Mouse (Mus musculus) thymus, postnatal 4 days (tissue): Measurements from ENCODE around the gene Zfp143.
"Not testable (repeated sequence)": the region's sequence is repeated elsewhere in the genome, so short reads cannot be mapped to it uniquely, and the experiment has no call there.

Experiments used
- DNase-seq: peaks from one replicate; pipeline ENCODE4 v3.0.0; 2021

Gene Zfp143

DNA sequence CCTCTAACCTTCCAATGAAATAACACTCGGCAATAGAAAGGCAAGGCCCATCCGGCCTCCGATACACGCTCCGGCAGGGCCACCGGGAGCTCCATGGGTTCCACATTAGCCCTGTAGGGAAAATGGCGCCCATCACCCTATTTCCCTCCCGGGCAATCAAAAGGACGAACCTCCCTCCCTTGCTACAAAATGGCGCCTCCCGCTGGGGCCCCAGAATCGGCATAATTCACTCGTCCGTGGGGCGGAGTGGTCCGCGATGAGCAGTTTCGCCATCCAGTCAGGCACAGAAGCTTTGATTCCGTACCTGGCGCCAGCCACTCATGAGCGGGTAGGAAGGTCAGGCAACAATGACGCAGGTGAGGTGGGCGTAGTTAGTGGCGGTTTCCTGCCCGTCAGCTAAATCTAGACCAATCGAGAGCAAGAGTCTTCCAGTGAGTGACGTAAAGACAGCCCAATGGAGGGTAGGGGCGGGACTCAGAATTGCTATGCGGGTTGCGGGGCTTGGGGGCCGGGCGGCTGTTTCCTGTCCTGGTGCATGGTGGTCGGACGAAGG is at the start of gene Zfp143:
TSS of gene Zfp143 (plus strand) at position 19 of the 553 bp plus-strand sequence.
- peak; percentile 99 for DNase-seq

DNA sequence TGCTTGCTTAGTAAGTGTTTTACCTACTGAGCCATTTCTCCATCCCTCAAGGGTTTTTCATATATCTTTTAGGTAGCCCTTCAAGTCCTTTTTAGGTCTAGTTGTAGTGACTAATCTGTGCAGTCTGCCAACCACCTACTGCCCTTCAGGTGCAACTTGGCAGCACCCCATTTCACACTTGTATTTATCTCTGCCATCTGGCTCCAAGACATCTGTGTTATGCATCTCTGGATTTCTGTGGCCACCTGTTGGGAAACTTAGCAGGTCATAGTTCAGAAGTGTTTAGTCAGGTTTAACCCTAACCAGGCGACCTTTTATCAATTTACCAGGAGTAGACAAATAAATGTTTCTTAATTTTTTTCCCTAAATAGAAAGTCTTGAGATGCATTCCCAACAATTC is 49.6 kb upstream of the Zfp143 start:
- no peak for DNase-seq

DNA sequence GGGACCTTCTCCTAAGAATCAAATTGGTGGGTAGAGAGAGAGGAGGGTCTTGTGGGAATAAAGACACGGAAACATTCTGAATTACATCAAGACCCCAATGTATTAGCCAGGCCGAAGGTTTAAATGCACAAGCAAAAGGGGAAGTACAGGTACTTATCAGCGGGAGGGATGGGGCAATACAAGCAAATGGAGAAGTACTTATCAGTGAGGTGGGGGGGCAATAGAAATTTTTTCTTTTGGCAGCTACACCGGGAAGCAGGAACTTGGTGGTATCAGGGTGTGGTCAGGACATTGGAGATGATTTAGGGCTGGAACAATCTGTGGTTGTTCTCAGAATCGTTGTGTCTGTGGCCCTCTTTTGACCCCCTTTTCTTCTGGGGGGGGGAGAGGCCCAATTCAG is 46.7 kb upstream of the Zfp143 start:
- no peak for DNase-seq

DNA sequence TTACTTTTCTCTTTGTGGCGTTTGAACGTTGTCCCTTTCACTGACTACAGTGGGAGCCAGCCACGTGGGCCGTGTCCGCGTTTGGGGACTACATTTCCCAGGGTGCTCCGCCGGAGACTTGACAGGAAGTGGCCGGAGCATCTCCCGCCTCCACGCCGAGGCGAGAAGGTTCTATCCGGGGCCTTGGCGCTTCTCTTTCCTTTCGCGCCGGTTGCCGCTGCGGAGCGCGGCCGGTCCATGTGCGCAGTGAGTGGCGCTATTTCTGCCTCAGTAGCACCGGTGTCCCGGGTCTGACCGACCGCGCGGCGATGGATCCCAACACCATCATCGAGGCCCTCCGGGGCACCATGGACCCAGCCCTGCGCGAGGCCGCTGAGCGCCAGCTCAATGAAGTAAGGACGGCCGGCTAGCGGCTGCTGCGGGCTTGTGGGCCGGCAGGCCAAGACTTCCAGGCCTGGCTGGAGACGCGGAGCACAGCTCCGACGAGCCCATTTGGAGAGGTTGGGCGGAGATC is 42.8 kb upstream of the Zfp143 start, which contains the start of gene Ipo7:
TSS of gene Ipo7 (plus strand) at position 158 of the 514 bp plus-strand sequence.
- DNase-seq, result peak; percentile 92

DNA sequence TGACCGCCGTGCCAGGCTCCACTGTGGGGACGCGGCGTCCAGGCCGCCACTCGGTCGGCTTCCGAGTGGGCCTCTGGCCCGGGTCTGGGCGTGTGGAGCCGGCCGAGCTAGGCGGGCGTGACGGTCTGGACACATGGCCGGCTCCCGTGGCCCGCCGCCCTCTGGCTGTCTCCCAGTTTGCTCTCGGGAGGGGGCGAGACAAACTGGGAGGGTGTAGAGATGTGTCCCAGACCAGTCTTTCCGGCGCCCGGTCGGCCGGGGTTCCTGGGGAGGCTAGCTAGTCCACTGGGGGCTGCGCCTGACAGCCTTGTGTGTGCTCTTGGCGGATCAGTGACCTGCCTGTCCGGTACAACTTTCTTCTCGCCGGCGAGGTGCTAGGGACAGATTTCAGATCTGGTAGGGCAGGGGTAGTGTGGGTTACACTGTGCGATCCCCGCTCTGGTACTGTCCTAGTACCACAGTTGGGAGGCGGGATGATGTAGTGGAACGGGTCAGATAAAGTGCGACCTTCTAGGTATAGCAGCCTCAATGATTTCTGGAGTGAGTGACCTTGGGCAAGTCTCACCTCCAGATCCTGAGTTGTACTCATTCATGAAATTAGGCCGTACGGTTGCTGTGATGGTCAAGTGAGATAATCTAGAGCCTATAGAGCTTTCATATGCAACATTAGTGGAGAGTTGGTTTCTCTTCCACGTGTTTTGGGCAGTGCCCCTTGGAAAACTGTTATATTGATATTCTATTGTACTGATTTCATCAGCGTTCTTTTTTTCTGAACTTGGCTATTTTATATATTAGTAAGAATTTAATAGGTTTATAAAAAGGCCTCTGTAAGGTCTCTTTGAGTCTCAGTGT is 42.2 kb upstream of the Zfp143 start:
- DNase-seq, result peak; percentile 58

DNA sequence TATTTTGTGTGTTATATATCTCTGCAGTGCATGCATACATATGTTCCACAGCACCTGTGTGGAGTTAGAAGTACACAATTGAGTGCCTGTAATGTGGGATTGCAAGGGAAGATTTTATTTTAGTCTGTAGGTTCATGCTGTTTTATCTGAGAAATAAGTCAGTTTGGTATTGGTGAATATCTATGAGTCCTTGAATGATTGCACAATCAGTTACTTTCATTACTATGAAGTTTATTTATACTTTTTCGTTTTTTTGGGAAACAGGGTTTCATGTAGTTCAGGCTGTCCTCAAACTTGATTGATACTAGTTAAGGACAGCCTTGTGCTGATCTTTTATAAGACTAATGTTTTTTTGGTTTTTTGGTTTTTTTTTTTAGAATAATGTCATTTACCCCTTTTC is 37.5 kb upstream of the Zfp143 start:
- no peak for DNase-seq

DNA sequence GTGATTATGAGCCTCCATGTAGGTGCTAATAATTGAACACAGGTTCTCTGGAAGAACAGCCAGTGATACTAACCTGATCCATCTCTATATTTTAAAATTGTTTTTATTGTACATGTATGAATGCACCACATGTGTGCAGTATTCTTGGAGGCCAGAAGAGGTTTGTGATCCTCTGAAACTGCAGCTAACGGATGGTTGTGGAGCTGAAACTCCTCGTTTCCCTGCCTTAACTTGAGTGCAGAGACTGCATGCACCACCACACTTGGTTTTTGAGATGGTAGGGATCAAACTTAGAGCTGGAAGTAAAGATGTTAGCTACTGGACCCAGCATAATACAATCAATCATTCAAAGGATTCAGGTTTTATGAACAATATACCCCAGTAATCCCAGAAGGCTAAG is 34.4 kb upstream of the Zfp143 start:
- no peak for DNase-seq

DNA sequence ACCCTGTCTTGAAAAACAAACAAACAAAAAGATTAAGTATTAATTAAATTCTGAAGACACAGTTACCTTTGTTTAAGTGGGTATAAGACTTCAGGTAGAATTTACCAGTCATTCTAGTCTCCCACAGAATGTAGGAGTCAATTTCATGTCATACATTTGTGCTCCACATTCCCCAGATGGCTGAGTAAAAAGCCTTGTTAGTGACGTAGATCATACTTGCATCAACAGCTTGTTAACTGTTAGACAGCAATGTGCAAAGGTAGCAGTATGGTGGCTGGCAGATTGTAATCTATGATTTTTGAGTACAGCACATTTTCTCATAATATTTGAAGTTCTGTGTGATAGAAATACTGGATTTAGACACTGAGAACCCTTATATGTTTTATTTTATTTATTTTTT is 32.2 kb upstream of the Zfp143 start:
- DNase-seq, result no peak

DNA sequence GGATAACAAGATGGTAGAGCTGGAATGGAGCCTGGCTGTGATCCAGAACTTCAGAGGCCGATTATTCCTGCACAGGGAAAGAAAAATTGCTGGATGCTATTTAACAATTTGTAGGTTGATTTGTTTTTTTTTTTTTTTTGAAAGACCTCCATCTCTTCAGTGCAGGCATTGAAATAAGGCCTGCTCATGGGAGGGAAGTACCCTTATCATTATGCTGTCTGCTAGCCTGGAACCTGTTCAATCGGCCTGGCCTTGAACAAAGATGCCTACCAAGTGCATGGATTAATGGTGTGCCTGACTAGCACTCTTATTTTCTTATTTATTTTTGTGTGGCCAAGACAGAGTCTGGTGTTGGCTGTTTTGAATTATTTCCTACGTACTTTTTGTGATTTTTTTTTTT is 30.7 kb upstream of the Zfp143 start:
- no peak for DNase-seq

DNA sequence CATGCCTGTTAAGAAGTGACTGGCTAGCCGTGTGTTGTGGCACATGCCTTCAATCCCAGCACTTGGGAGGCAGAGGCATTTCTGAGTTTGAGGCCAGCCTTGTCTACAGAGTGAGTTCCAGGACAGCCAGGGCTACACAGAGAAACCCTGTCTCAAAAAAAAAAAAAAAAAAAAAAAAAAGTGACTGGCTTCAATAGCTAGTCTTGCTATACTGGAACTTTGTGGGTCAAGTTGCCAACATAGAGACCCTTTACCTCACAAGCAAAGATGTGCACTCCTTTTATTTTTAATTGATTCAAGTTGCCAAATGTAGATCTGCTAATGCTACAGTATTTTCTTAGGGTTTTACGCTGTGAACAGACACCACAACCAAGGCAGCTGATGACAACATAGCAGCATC is 3.3 kb upstream of the Zfp143 start:
- not testable (repeated sequence) for DNase-seq

DNA sequence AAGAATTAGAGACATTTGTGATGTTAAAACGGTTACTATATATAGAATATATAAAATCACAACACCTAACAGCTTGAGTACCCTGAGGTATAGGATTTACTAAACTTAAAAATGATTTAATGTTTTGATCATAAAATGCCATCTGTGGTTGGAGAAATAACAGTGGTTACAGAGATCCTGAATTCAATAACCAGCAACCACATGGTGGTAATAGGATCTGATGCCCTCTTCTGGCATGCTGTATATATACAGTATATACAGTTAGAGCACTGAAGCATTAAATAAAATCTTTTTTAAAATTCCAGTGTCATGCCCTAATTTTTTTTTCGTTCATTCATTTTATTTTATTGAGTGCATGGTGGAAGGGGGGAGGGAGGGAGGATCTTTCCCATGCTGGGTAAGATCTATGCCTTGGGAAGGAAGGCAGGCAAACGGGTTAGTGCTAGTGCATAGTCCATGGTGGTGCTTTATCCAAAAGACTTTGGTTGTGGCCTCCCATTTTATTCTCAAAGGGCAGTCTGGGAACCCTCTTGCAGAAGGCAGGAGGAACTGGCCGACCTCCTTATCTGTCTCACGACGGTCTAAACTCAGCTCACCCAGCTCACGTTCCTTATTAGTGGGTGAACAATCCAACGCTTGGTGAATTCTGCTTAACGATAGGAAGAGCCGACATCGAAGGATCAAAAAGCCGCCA is 1.8 kb upstream of the Zfp143 start:
- peak; percentile 32 for DNase-seq

DNA sequence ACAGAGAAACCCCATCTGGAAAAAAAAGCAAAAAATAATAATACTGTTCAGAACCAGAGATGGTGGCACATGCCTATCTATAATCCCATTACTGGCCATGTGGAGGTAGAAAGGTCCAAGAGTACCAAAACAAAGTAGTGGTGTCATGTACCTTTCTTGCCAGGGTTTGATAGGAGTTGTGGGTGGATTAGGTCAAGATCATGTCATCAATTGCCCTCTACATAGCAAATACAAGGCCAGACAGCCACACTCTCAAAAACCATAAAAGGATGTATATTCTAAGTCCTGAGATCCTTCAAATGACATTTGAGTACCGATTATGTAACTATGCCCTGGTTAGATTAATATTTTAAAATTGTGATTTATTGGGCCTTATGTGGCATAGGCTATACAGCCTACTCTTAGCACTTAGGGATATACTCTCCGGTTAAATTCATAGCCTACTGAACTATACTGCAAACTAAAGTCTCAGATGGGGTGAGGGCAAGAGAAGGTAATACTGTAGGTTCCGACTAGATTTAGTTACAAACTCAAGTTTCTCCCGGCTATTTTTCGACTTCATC is 830 bp upstream of the Zfp143 start:
- no peak for DNase-seq

DNA sequence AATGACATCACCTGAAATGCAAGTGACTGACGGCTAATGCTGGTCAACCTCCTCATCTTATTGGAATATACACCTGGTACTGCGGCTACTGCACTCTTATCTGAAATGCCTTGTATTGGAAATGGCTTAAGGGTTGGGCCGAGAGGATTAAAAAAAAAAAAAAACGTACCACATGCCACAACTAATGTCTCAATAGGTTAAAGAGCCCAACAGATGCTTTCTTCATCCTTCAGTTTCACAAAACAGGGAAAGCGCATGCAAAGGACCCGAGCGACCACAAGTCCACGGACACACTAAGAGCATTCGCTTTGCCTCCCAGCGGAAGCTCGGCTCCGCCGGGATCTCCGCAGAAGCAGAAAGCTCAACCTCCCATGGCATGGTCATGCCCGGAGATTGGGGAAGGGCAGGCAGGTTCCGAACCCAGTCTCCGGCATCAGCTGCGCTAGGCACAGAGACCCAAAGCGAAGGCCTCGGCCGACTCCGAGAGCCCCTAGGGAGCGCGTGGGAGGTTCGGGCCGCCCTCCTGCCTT is 283 bp upstream of the Zfp143 start:
- DNase-seq, result no peak

DNA sequence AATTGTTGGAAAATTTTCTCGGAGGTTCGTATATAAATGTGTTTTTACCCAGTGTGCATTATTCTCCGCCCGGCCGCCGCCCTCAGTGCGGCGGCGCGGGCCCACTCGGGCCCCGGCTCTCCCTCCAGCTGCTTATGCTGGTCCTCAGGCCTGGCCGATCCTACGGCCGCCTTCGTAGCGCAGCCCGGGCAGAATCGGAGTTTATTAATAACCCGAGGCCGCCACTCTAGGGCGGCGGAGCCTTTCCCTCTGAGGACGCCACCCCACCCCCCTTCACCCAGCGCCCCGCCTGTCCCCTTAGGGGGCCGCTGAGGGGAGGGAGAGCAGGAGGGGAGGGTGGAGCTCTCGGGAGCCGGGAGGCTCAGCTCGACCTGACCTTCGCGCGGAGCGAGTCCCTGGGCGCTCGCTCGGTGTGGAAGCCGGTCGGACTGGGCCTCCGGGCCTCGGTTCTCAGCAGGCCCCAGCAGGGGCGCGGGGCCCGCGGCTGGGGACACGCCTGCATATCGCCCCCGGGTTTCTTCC is 796 bp downstream of the Zfp143 start:
- DNase-seq, result peak; percentile 85

DNA sequence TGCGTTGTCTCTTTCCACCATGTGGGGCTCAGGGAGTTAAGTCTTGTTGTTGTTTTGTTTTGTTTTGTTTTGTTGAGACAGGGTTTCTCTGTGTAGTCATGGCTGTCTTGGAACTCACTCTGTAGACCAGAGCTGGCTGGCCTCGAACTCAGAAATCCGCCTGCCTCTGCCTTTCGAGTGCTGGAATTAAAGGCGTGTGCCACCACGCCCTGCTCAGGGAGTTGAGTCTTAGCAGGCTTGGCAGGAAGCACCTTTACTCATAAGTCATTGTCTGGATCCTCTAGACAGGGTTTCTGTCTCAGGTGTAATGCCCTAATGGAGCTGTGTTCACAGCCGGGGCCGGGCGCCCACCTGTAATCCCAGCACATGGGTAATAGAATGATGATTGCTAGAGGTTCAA is 2.7 kb downstream of the Zfp143 start:
- DNase-seq, result no peak

DNA sequence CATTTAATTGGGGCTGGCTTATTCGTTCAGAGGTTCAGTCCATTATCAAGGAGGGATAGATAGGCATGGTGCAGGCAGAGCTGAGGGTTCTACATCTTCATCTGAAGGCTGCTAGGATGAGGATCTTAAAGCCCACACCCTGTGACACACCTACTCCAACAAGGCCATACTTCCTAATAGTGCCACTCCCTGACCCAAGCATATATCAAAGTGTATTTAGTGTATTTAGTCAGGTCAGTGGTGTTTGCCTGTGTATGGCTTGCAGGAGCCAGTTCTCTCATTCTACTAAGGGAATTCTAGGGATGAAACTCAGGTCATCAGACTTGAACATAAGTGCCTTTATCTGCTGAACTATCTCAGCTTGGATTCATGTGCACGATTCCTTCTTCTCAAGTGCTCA is 8.1 kb downstream of the Zfp143 start:
- DNase-seq, result no peak

DNA sequence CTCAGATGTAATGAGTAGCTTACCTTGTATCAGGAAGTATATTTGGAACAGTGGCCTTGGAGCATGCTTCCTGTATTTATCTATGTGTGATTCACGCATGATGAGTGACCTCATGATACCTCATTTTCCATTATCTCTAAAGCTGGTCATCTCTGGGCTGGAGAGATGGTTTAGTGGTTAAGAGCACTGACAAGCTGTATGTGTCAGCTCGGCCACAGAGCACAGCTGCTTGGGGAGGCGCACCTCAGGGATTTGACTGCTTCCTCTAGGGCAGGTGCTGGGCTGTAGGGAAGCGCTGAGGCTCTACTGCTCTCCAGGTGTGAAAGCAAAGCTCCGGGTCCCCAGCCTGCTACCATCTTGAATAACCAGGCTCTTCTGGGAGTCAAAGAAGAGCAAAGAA is 17.2 kb downstream of the Zfp143 start:
- no peak for DNase-seq

DNA sequence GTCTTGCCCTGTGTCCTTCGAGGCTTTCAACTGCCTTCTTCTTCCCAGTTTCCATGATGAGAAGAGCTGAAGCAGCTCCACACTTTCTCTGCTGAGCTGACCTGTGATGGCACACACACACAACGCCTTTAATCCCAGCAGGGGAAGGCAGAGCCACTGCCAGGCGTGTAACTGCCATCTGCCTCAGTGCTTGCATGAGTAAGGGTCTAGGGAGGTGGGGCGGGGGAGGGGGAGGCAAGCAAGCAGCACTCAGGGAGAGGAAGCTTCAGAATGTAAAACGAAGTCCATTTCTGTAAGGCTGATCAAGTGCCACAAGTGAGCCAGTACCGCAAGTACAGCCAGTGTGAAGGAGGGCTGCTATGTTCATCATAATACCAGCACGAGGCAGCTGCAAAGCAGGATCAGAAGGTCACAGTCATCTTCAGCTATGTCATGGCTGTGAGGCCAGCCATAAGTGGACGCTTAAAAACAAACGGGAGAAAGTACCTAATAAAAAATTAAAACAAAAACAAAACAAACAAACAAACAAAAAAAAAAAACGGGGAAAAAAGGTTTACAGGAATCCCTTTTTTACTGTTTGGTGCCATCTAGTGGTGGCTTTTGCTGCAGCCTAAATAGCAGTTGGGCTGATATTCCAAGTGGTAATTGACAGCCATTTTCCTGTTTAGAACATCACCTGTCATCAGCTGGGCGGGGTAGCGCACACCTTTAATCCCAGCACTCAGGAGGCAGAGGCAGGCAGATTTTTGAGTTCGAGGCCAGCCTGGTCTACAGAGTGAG is 22.6 kb downstream of the Zfp143 start:
- DNase-seq, result peak; percentile 69

DNA sequence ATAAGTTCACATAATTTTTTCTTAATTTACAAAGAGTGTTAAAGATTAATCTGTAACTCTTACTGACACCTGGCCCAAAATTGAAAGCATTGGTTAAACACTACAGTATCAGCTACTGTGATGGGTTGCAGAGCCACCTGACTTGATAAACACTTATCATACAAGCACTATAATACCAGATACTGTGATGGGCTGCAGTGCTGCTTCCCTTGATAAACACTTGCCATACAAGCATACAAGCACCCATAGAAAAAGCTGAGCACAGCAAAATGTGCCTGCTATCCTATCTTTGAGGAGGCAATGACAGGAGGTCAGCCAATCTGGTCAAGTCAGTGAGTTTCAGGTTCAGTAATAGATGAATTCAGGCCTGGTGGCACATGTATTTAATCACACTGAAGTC is 24.2 kb downstream of the Zfp143 start:
- DNase-seq, result no peak

DNA sequence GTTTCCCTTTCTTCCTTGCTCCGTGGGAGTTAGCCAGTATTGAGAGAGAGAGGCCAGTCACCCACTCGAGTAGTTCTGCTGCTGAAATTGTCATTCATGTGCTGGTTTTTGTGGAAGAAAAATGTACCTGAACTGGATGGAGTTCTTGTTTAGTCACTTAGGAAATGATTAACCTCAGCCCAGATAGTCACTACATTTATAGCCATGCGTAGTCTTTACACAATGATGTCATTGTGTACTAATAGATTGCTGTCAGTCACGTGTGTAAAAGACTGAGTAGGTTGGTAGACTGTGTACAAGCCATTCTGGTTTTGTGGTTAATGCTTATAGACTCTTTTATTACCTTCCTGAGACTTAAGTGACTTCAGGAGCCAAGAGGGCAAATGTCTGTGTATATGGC is 26.9 kb downstream of the Zfp143 start:
- no peak for DNase-seq

DNA sequence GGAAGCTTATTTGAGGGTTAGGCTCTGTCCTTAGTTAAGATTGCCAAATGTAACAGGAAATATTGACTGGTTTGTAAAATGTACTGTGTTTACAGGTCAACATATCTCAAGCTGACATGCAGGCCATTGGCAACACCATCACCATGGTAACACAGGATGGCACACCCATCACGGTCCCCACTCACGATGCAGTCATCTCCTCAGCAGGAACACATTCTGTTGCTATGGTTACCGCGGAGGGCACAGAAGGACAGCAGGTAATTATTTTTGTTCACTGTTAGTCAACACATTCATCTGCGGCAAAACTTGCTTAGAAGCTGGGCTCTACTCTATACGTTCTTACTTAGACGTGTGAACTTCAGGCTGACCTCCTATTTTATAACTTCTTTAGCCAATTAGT is 30.7 kb downstream of the Zfp143 start:
- DNase-seq, result no peak

DNA sequence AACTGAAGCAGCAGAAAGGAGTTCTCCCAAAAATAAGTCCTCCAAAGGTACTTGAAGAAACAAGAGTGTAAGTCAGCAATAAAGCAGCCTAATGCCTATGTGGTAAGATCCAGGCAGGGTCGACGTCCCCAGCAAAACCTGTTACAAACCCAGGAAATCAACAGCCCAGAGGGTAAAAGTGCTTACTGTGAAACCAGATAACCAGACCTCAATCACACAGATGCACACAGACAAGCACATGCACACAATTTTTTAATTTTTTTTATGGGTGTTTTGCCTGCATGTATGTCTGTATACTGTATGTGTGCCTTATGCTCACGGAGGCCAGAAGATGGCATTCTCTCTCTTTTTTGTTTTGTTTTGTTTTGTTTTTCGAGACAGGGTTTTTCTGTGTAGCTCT is 35.3 kb downstream of the Zfp143 start:
- no peak for DNase-seq
